Comparison of ENCODE assay signal across 8 mouse cellular contexts in genomic region chr2:59286247-59286646, GRCm38 (mm10).
DNase-seq lines count a peak whose midpoint lies in the region; ATAC-seq lines count a peak whose summit lies in the region.
"Had no signal": no experiment of that assay in that cellular context is flagged by ENCODE, and none has a peak within 500 bp of the region (broad histone marks: within the 10 kb centered on the region; RNA-seq: fewer than 3 reads in every experiment).

No protein-coding gene starts in this region.

- DNase-seq in adrenal gland, adult 2 months: peak; percentile 66
- peak; percentile 46 to 53 for DNase-seq in gastrocnemius, adult 8-10 months (ENCODE audit: low spot score in 2 of 2)
- peak; percentile 68 to 78 for DNase-seq in kidney, adult 8-10 months
- DNase-seq in embryo, embryonic 10 days (ENCODE audit: low spot score): no peak

- H3K4me1 ChIP-seq in brown adipose tissue, adult 24 weeks (ENCODE audit: control insufficient read depth, insufficient read depth, insufficient read length, low read length): peaks cover 20% of the 10 kb centered on the region
- peaks cover 14% of the 10 kb centered on the region for H3K4me1 ChIP-seq in limb, embryonic 15.5 days
- H3K4me1 ChIP-seq in stomach, embryonic 16.5 days (ENCODE audit: control insufficient read depth, insufficient read depth, low read length): peaks cover under 1% of the 10 kb centered on the region; the same call in 1 of the 2 replicates

- no peak overlapping the region for H3K4me3 ChIP-seq in brown adipose tissue, adult 24 weeks (ENCODE audit: insufficient read depth, low read depth, low read length)
- H3K4me3 ChIP-seq in limb, embryonic 15.5 days: no peak overlapping the region
- H3K4me3 ChIP-seq in stomach, embryonic 16.5 days (replicated peaks; ENCODE audit: low read length): no peak overlapping the region
- H3K4me3 ChIP-seq: midbrain, embryonic 12.5 days had no signal

- WGBS in limb, embryonic 15.5 days: 37% methylated on average over 9 of the region's 9 CpGs
- WGBS in stomach, embryonic 16.5 days: 50% methylated on average over 9 of the region's 9 CpGs

- no peak overlapping the region for H3K4me2 ChIP-seq in limb, embryonic 15.5 days
- no peak overlapping the region for H3K4me2 ChIP-seq in stomach, embryonic 16.5 days (ENCODE audit: low read depth, low read length)
- H3K4me2 ChIP-seq: midbrain, embryonic 12.5 days had no signal

- 0 out of 2 replicates have a peak, but pooled peaks have one; percentile 67 for ATAC-seq in limb, embryonic 15.5 days (ENCODE audit: insufficient number of reproducible peaks, low FRiP score, low TSS enrichment, low read depth)
- 0 out of 2 replicates have a peak, but pooled peaks have one; percentile 21 for ATAC-seq in stomach, embryonic 16.5 days (ENCODE audit: insufficient read depth, low FRiP score)

- H3K9me3 ChIP-seq in limb, embryonic 15.5 days: no peaks in the 10 kb centered on the region
- H3K9me3 ChIP-seq in stomach, embryonic 16.5 days (replicated peaks; ENCODE audit: control insufficient read depth, low read length): no peaks in the 10 kb centered on the region
- H3K9me3 ChIP-seq: midbrain, embryonic 12.5 days had no signal

- peak overlapping the region; percentile 4; the same call in 1 of the 2 replicates for H3K27ac ChIP-seq in brown adipose tissue, adult 24 weeks (replicated peaks; ENCODE audit: low read depth, low read length)
- H3K27ac ChIP-seq in limb, embryonic 15.5 days: no peak overlapping the region
- H3K27ac ChIP-seq in stomach, embryonic 16.5 days (ENCODE audit: low read length): no peak overlapping the region; the same call in 1 of the 2 replicates
- H3K27ac ChIP-seq: midbrain, embryonic 12.5 days had no signal

- no peak overlapping the region for H3K9ac ChIP-seq in limb, embryonic 15.5 days
- H3K9ac ChIP-seq in stomach, embryonic 16.5 days (ENCODE audit: low read length): no peak overlapping the region
- H3K9ac ChIP-seq: midbrain, embryonic 12.5 days had no signal

- no peaks in the 10 kb centered on the region for H3K36me3 ChIP-seq in limb, embryonic 15.5 days
- H3K36me3 ChIP-seq in stomach, embryonic 16.5 days (ENCODE audit: control insufficient read depth, insufficient read depth, low read length): no peaks in the 10 kb centered on the region
- H3K36me3 ChIP-seq: midbrain, embryonic 12.5 days had no signal

- no peaks in the 10 kb centered on the region for H3K27me3 ChIP-seq in limb, embryonic 15.5 days
- no peaks in the 10 kb centered on the region for H3K27me3 ChIP-seq in stomach, embryonic 16.5 days (ENCODE audit: control insufficient read depth, insufficient read depth, low read length)
- H3K27me3 ChIP-seq: midbrain, embryonic 12.5 days had no signal
